Mouse (Mus musculus) monocyte, adult 59 days (primary cell): ENCODE data around the gene C3. TPM values are rescaled to one million over a fixed set of nuclear protein-coding genes. Genes with fewer than 3 reads are reported as not detected.

Experiments used
- total RNA-seq, 2 experiments: library from RNA; stranded (reverse); gene quantifications; one replicate each; pipeline ENCODE4 v1.2.4; 2023

Gene C3
- total RNA-seq, result 100 to 1,000 TPM; 192 to 277 TPM

DNA sequence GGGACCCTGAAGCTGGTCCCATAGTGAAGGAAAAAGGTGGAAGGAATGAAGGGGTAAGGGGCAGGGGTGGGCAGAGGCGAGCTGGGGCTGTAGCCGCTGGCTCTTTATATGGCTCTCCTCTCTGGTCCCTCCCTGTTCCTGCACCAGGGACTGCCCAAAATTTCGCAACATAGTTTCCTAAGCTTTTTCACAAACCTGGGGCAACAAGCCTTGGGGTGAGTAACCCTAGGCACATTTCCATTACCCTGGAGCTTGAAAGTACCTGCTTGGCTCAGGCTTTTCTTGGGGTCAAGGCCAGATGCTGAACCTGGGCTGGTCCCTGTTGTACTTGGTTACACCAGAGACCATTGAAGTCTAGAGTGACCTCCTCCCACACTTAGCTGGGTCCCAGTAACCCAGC lies at the start of gene C3:
Gene C3 (minus strand): TSS at position 123 of the 400 bp plus-strand sequence.

DNA sequence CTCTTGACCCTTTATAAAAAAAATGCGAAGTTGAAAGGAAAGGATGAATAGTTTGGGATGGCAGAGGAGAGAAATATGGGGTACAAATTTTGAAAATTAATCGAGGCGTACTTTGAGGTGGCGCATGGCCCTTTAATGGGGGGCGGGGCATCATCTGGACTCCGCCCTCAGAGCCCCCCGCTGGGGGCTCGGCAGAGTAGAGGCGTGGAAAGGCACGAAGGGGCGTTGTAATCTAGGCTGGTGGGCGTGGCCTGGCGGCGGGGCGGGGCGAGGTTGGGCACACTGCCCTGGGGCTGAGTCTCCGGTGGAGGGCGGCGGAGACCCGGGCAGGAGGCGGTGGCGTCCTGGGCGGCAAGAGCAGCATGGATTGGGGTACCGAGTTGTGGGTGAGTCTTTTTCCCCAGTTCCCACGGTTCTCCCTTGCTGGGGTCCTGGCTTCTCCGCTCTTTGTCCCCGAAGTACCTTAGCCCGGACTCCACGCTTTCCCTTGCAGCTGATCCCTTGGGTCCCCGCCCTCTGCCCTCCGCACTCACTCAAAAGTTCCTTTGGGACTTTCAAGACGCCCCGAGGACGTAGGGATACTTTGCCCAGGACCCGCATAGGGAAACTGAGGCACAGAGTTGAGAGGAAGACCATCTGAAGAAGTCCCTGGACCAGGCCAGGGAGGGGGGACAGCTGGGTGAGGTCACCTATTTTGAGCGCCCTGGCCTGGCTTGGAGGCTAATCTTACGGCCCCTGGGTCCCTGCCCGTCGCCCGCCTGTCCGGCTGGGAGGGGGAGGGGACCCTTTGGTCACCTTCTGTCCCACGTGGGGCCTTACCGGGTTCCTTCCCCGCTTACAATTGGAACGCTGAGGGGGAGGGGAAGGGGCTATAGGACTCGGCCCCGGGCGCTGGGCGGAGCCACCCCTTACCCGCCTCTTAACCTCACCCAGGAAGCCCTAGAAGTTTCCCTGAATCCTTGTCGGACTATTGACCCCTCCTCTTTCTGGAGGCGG lies 21.5 kb upstream of the C3 start, which contains the start of gene Trip10:
Gene Trip10 (plus strand): TSS at position 270 of the 996 bp plus-strand sequence.

DNA sequence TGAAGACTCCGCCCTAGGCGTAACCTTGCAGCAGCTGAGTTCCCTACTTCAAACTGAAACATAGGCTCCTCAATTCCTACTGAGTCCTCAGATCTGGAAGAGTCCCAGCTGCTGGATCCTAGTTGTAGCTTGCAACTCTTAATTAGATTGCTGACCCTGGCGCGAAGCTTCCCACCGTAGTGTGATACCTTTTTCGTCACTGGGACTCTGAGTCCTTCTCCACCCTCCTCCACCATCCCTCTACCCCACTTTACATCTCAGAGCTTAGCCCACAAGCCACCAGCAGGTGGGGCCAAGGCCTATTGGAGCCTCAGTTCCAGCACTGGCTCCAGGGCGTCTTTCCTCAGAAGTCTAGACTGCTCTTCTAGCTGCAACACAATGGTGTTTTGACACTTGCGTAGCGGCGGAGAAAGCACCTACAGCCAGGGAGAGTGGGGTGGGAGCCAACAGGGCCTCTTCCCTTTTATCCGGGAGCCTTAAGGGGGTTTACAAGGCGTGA lies 20.3 kb upstream of the C3 start, which contains the start of gene Gpr108:
Gene Gpr108 (minus strand): TSS at position 246 of the 499 bp plus-strand sequence.

DNA sequence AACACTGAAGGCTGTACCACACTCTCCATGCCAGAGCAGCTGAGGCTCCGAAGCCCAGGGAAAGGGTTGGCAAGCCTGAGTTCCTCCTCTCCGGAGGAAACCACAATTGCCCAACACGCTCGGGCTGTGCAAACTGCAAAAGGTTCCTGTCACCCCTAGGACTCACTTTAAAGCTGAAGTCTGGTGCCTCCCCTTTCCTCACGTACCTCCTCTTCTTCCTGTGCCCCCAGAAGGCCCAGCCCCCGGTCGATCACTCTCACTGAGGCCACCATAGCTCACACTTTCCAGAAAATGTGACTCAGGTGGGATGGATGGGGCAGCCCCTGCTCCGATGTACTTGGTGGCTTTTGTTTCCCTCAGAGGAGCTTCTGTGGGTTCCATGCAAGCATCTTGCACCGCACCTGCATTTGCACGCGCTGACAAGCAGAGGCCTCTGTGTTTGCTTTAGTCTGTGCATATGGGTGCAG lies 33.9 kb downstream of the C3 start, which contains the start of gene Tnfsf14:
Gene Tnfsf14 (minus strand): TSS at position 137 of the 467 bp plus-strand sequence.

Other genes with a start within 250 kb of the C3 start
- gene Acer1, start 246.0 kb downstream of the C3 start, total RNA-seq, result not detected
- gene Clpp, start 237.8 kb downstream of the C3 start, total RNA-seq, result 10 to 100 TPM; 12.6 to 19.9 TPM
- 10 to 100 TPM; 11.1 to 12.4 TPM for gene Alkbh7, start 230.8 kb downstream of the C3 start, total RNA-seq
- 1 to 10 TPM in 1 of 2 experiments, not detected in 1; 1.6 TPM for gene Pspn, start 228.1 kb downstream of the C3 start, total RNA-seq
- gene Gtf2f1, start 216.8 kb downstream of the C3 start, total RNA-seq, result 10 to 100 TPM; 46.9 to 54.3 TPM
- gene Gm17949, start 216.7 kb downstream of the C3 start, total RNA-seq, result not detected
- 100 to 1,000 TPM in 1 of 2 experiments, 10 to 100 TPM in 1; 98.9 to 101 TPM for gene Khsrp, start 196.6 kb downstream of the C3 start, total RNA-seq
- not detected for gene Slc25a41, start 186.5 kb downstream of the C3 start, total RNA-seq
- gene Crb3, start 169.0 kb downstream of the C3 start, total RNA-seq, result not detected
- gene Slc25a23, start 168.3 kb downstream of the C3 start, total RNA-seq, result 1 to 10 TPM; 4.1 to 5.2 TPM
- 100 to 1,000 TPM; 114 to 120 TPM for gene Dennd1c, start 149.6 kb downstream of the C3 start, total RNA-seq
- gene Tubb4a, start 140.4 kb downstream of the C3 start, total RNA-seq, result not detected
- gene Tnfsf9, start 122.8 kb downstream of the C3 start, total RNA-seq, result 10 to 100 TPM; 15.9 to 16.5 TPM
- gene Cd70, start 78.4 kb downstream of the C3 start, total RNA-seq, result not detected
- gene Tnfsf14, start 34.0 kb downstream of the C3 start, total RNA-seq, result 1 to 10 TPM; 7.6 to 8.0 TPM
- 10 to 100 TPM; 68.4 to 72.0 TPM for gene Gpr108, start 20.3 kb upstream of the C3 start, total RNA-seq
- gene Trip10, start 21.3 kb upstream of the C3 start, total RNA-seq, result 10 to 100 TPM; 13.1 to 15.9 TPM
- gene Vav1, start 51.0 kb upstream of the C3 start, total RNA-seq, result 100 to 1,000 TPM; 176 to 191 TPM
- 100 to 1,000 TPM; 189 to 204 TPM for gene Adgre1, start 130.6 kb upstream of the C3 start, total RNA-seq